Mouse (Mus musculus) C2C12 (cell line): ENCODE measurements at regions not wholly inside any gene's neighbourhood (a gene's known extent, or its start where the extent isn't known, plus 50 kb on each side); places are given as distances from the start of the nearest gene placed in this dataset. TPM values are rescaled to one million over a fixed set of nuclear protein-coding genes. Genes with fewer than 3 reads are reported as not detected.

ENCODE experiments used
- H3K27me3 ChIP-seq: one replicate; pipeline ENCODE4 v1.6.1; 2011; ENCODE audit not compliant: control insufficient read depth, insufficient read depth, insufficient read length
- H3K36me3 ChIP-seq: one replicate; pipeline ENCODE4 v1.6.1; 2011; ENCODE audit not compliant: control insufficient read depth, insufficient read depth
- H3K4me3 ChIP-seq: one replicate; pipeline ENCODE4 v1.5.1; 2011; ENCODE audit warnings: mild to moderate bottlenecking, control low read depth; ENCODE audit not compliant: poor library complexity, insufficient read depth, severe bottlenecking
- H3K79me2 ChIP-seq: one replicate; pipeline ENCODE4 v1.6.1; 2011; ENCODE audit not compliant: control insufficient read depth, insufficient read depth
- H3K79me3 ChIP-seq: one replicate; pipeline ENCODE4 v1.6.1; 2011; ENCODE audit warnings: low read depth, control low read depth
- H3ac ChIP-seq: one replicate; pipeline ENCODE3; 2011; ENCODE audit warnings: low read depth; ENCODE audit not compliant: control insufficient read depth, insufficient read length
- CEBPB ChIP-seq: IDR thresholded peaks from one replicate; pipeline ENCODE4 v1.6.1; 2011; ENCODE audit warnings: low read depth, mild to moderate bottlenecking, control low read depth, moderate library complexity
- CTCF ChIP-seq: IDR thresholded peaks from one replicate; pipeline ENCODE4 v1.5.1; 2011; ENCODE audit not compliant: control insufficient read depth, insufficient read depth, insufficient read length
- FOSL1 ChIP-seq: IDR thresholded peaks from one replicate; pipeline ENCODE4 v1.8.0; 2011; ENCODE audit warnings: mild to moderate bottlenecking, low read length; ENCODE audit not compliant: poor library complexity, insufficient read depth, severe bottlenecking
- MAX ChIP-seq: IDR thresholded peaks from one replicate; pipeline ENCODE4 v1.6.1; 2011; ENCODE audit warnings: mild to moderate bottlenecking, control low read depth
- MYOD1 ChIP-seq: IDR thresholded peaks from one replicate; pipeline ENCODE4 v1.6.1; 2011; ENCODE audit warnings: low read depth; ENCODE audit not compliant: control insufficient read depth, insufficient read length
- MYOG ChIP-seq: IDR thresholded peaks from one replicate; pipeline ENCODE4 v1.6.1; 2011; ENCODE audit not compliant: control insufficient read depth, insufficient read length; ENCODE audit errors: extremely low read depth
- USF1 ChIP-seq: IDR thresholded peaks from one replicate; pipeline ENCODE4 v1.6.1; 2011; ENCODE audit warnings: low read depth, mild to moderate bottlenecking, control low read depth, moderate library complexity
- microRNA-seq: library from miRNA; unstranded; fragments of <30 nt; microRNA quantifications from one replicate; pipeline ENCODE4, GENCODE M21; 2019; ENCODE audit warnings: borderline microRNAs expressed

DNA sequence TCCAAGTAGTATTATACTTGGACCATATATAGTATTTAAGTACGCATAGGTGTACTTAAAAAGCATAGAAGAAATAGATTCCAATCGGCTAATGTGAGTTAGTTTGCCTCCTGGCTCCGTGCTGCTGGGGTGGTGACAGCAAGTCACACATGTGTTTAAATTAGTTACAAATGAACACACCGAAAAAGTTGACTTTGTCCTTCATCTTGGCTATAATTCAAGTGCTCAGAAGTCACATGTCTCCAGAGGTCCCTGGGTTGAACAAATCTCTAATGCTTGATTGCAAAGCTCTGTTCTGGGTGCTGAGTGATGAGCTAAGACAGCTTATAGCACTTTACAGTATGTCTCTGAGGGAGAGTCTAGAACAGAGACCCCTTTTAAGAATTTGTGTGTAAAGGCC, 121.7 kb downstream of the Ndfip2 start:
- no peaks in the 10 kb centered on the region for H3K79me3 ChIP-seq
- TF ChIP-seq MYOG (no peak), USF1 (no peak)
- H3K4me3 ChIP-seq, result no peak overlapping the region
- no peaks in the 10 kb centered on the region for H3K79me2 ChIP-seq
- H3K36me3 ChIP-seq, result no peaks in the 10 kb centered on the region
- no peaks in the 10 kb centered on the region for H3K27me3 ChIP-seq
- no peak overlapping the region for H3ac ChIP-seq

DNA sequence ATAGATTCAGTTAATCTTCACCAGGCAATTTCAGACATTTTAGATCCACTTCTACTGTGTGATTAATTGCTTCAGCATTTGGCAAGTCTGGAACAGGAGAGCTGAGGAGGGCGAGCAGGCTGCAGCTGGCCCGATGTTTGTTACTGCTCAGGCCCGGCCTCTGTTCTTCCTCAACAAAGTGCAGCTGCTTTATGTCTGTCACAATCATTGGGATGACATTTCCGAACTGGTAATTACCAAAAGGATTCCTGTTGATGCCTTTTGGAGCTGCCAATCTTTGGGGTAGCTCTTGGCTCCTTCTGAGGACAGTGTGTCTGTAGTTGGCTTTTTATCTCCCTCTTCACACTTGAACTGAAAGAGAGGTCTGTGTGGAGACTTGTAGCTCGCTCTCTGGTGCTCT, 119.4 kb downstream of the Ndfip2 start:
- Histone ChIP-seq H3ac (no peak overlapping the region), H3K36me3 (no peaks in the 10 kb centered on the region), H3K4me3 (no peak overlapping the region), H3K27me3 (no peaks in the 10 kb centered on the region), H3K79me3 (no peaks in the 10 kb centered on the region), H3K79me2 (no peaks in the 10 kb centered on the region)
- peak; percentile 98 for TF ChIP-seq MYOD1
- no peak for TF ChIP-seq CEBPB

DNA sequence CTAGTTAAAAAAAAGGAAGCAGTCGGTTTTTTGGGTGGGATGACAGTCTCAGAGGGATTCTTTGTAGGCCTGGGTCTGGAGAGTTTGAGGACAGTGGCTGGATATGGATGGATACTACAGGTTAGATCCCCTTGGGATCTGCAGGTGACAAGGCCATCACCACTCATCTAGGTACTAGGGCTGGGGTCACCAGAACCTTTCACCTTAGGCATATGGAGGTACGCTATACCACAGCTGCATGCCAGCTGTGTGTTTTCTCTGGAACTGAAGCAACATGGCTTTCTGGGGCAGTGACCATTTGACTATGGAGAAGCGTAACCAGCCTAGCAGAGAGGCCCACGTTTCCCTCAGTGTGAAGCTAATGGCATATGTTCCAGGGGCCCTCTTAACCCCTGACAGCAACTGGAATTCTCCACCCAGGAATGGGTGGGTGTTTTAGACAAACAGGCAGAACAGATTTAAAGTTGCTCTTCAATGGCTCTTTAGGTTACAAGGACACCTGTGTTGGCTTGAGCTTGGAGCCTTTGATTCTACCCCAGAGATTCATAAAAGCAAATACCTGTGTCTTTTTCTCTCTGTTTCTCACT, 118.8 kb downstream of the Ndfip2 start:
- TF ChIP-seq MAX (no peak), CEBPB (no peak), CTCF (no peak), FOSL1 (no peak), MYOD1 (no peak)
- Histone ChIP-seq H3K79me3 (no peaks in the 10 kb centered on the region), H3ac (no peak overlapping the region), H3K27me3 (no peaks in the 10 kb centered on the region), H3K79me2 (no peaks in the 10 kb centered on the region), H3K4me3 (no peak overlapping the region), H3K36me3 (no peaks in the 10 kb centered on the region)

DNA sequence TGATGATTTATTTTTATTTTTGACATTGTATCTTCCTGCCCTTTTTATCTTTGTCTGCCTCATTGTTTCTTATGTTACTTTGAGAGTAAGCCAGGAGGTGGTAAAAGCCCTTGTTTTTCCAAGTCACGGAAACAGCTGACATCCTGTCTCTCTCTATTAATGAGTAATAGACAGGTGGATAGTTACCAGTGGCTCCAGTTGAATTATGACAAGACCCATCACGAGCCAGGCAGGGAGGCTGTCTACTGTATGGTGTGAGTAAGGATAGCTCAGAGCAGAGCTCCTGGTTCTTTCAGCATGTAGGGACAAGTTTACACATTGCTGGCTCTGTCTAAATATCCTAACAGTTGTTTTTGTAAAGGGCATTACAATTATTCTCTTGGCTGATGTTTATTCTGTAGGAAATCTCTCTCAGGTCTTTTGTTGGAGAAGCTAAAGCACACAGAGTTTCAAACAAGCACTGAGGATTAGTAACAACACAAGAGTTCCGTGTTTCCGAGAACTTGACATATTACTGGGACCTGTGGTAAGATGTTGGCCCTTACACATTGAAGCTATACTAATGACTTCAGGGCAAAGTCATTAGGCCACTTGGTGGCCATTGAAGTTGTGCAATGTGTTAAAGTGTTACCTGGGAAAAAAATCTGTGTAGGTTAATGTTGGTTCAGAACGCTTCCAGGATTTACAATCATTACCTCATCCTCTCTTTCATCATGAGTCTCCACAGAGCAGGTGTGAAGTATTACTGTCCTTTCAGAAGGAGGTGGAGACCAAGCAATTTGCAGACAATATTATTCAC, 111.5 kb downstream of the Ndfip2 start:
- Histone ChIP-seq H3K79me2 (no peaks in the 10 kb centered on the region), H3ac (no peak overlapping the region), H3K79me3 (no peaks in the 10 kb centered on the region), H3K27me3 (no peaks in the 10 kb centered on the region), H3K36me3 (no peaks in the 10 kb centered on the region), H3K4me3 (no peak overlapping the region)
- no peak for TF ChIP-seq CEBPB
- peak; percentile 87 for TF ChIP-seq MYOD1

DNA sequence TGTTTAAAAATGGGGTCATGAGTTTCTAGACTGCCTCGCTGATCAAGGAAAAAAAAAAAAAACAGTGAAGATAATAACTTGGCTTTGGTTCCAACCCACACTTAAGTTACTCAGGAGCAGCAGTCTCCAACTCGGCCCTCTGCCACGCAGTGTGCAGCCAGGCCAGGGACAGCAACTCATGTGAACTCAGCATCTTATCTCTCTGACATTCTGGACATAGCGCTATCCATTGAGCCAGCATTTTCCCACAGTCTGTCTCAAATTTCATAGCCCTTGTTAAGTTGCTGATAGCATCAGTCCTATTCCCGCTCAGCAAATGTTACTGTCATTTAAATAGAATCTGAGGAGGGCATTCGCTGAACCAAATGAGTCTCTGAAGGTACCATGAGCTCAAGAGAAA, 102.2 kb downstream of the Ndfip2 start:
- Histone ChIP-seq H3K79me3 (no peaks in the 10 kb centered on the region), H3K27me3 (no peaks in the 10 kb centered on the region), H3K4me3 (no peak overlapping the region), H3K36me3 (no peaks in the 10 kb centered on the region), H3ac (no peak overlapping the region), H3K79me2 (no peaks in the 10 kb centered on the region)
- peak; percentile 89 for TF ChIP-seq MYOD1
- TF ChIP-seq MAX, result no peak
- no peak for TF ChIP-seq FOSL1

DNA sequence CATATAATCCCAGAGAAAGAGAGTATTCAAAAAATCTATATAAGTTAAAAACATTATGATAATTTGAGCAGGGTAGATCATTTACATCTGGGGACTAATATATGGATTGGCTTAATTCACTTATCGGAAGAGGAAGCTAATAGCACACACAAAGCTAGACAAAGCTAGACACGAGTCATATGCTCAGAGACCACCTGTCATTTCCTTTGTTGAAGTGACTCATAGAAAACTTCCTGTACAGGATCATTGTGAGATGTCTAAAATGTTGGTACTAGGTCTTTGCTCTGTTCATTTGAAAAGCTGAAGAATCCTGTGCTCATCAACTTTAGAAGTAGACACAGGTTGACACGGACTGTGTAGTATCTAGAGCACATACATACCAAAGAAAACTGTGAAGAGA, 101.5 kb downstream of the Ndfip2 start:
- H3K79me3 ChIP-seq, result no peaks in the 10 kb centered on the region
- H3K4me3 ChIP-seq, result no peak overlapping the region
- TF ChIP-seq MYOD1 (peak; percentile 84), USF1 (no peak), CTCF (no peak)
- no peaks in the 10 kb centered on the region for H3K79me2 ChIP-seq
- H3K36me3 ChIP-seq, result no peaks in the 10 kb centered on the region
- no peak overlapping the region for H3ac ChIP-seq
- H3K27me3 ChIP-seq, result no peaks in the 10 kb centered on the region

Small RNA genes lying in the stretch of these regions (microRNA-seq; reads per million reads assigned to microRNA genes)
- gene Gm22406 (not detected), gene Mir6390 (not detected)
